Mouse (Mus musculus) bone marrow macrophage, adult 2 months (primary cell): Measurements from ENCODE around the gene Tpm4. TPM values are rescaled to one million over a fixed set of nuclear protein-coding genes. Genes with fewer than 3 reads are reported as not detected.
A peak's percentile ranks its signal among the peaks of the same experiment; 100 is the strongest.

Experiments used
- H3K27ac ChIP-seq: 2 replicates; pipeline ENCODE4 v1.5.1; 2012; ENCODE audit warnings: low read depth, low read length; ENCODE audit not compliant: insufficient read depth
- H3K4me1 ChIP-seq: 2 replicates; pipeline ENCODE4 v1.6.1; 2012; ENCODE audit warnings: low read length; ENCODE audit not compliant: control insufficient read depth, insufficient read depth
- H3K4me3 ChIP-seq: 2 replicates; pipeline ENCODE4 v1.5.1; 2012; ENCODE audit warnings: mild to moderate bottlenecking, low read length, moderate library complexity; ENCODE audit not compliant: insufficient read depth
- CTCF ChIP-seq: IDR thresholded peaks from 2 replicates; pipeline ENCODE4 v1.5.1; 2012; ENCODE audit warnings: low read depth, mild to moderate bottlenecking, low read length, moderate library complexity
- POLR2A ChIP-seq: IDR thresholded peaks from 2 replicates; pipeline ENCODE4 v1.6.1; 2012; ENCODE audit warnings: mild to moderate bottlenecking, low read depth, low read length, borderline replicate concordance
- polyA plus RNA-seq: library from polyadenylated mRNA; stranded (reverse); fragments of >200 nt; gene quantifications from 2 replicates; pipeline ENCODE4 v1.2.4, GENCODE M21; 2012; ENCODE audit not compliant: missing spikeins, insufficient read depth, insufficient read length

Tpm4 gene
- polyA plus RNA-seq, 1 experiment, result 239 TPM

- TF ChIP-seq CTCF (no peak), POLR2A (no peak)
- no peak overlapping the region for H3K27ac ChIP-seq
Observed at GRCm38 (mm10) chr8:72121997-72122396, 12.8 kb upstream of the Tpm4 start.

GRCm38 (mm10) chr8:72127834-72128233, 6.9 kb upstream of the Tpm4 start:
- TF ChIP-seq POLR2A (no peak), CTCF (no peak)
- H3K4me1 ChIP-seq, result no peaks in the 10 kb centered on the region
- H3K27ac ChIP-seq, result no peak overlapping the region
- H3K4me3 ChIP-seq, result no peak overlapping the region

More at GRCm38 (mm10) chr8:72121997-72122396, 12.8 kb upstream of the Tpm4 start:
- no peaks in the 10 kb centered on the region for H3K4me1 ChIP-seq
- no peak overlapping the region for H3K4me3 ChIP-seq

GRCm38 (mm10) chr8:72131251-72131650, 3.5 kb upstream of the Tpm4 start:
- no peak overlapping the region for H3K4me3 ChIP-seq
- TF ChIP-seq POLR2A, result no peak
- TF ChIP-seq CTCF, result no peak
- H3K27ac ChIP-seq, result no peak overlapping the region
- H3K4me1 ChIP-seq, result peaks cover 15% of the 10 kb centered on the region

- H3K4me3 ChIP-seq, result no peak overlapping the region
- no peak overlapping the region for H3K27ac ChIP-seq
- peaks cover 16% of the 10 kb centered on the region for H3K4me1 ChIP-seq
- no peak for TF ChIP-seq CTCF
- no peak for TF ChIP-seq POLR2A
Observed at GRCm38 (mm10) chr8:72131901-72132300, 2.9 kb upstream of the Tpm4 start.

- Histone ChIP-seq H3K4me3 (no peak overlapping the region), H3K27ac (no peak overlapping the region), H3K4me1 (peaks cover 22% of the 10 kb centered on the region)
- no peak for TF ChIP-seq CTCF
- no peak for TF ChIP-seq POLR2A
Observed at GRCm38 (mm10) chr8:72132417-72132816, 2.4 kb upstream of the Tpm4 start.

GRCm38 (mm10) chr8:72132891-72133290, 1.9 kb upstream of the Tpm4 start:
- TF ChIP-seq POLR2A (no peak), CTCF (no peak)
- H3K4me3 ChIP-seq, result no peak overlapping the region
- no peak overlapping the region for H3K27ac ChIP-seq
- peaks cover 26% of the 10 kb centered on the region for H3K4me1 ChIP-seq

- no peak for TF ChIP-seq CTCF
- TF ChIP-seq POLR2A, result no peak
- Histone ChIP-seq H3K4me1 (peaks cover 31% of the 10 kb centered on the region), H3K27ac (no peak overlapping the region), H3K4me3 (no peak overlapping the region)
Observed at GRCm38 (mm10) chr8:72133507-72133906, 1.3 kb upstream of the Tpm4 start.

GRCm38 (mm10) chr8:72135446-72136301, 899 bp downstream of the Tpm4 start:
- TF ChIP-seq CTCF, result no peak; the same call in 1 of the 2 replicates
- no peak for TF ChIP-seq POLR2A
- Histone ChIP-seq H3K4me1 (peaks cover 35% of the 10 kb centered on the region), H3K27ac (peak overlapping the region; percentile 87), H3K4me3 (peak overlapping the region; percentile 69)

GRCm38 (mm10) chr8:72136302-72136978, 1.7 kb downstream of the Tpm4 start:
- TF ChIP-seq CTCF (no peak), POLR2A (no peak)
- Histone ChIP-seq H3K27ac (peak overlapping the region; percentile 87), H3K4me1 (peaks cover 35% of the 10 kb centered on the region)

GRCm38 (mm10) chr8:72137431-72137830, 2.7 kb downstream of the Tpm4 start:
- Histone ChIP-seq H3K4me1 (peaks cover 35% of the 10 kb centered on the region), H3K27ac (no peak overlapping the region), H3K4me3 (no peak overlapping the region)
- TF ChIP-seq POLR2A (no peak), CTCF (no peak)

More at GRCm38 (mm10) chr8:72136302-72136978, 1.7 kb downstream of the Tpm4 start:
- H3K4me3 ChIP-seq, result peak overlapping the region; percentile 69
